Mouse (Mus musculus) hindbrain, embryonic 10.5 days (tissue): Measurements from ENCODE around the gene Oxct1. TPM values are rescaled to one million over a fixed set of nuclear protein-coding genes. Genes with fewer than 3 reads are reported as not detected.

Experiments used
- DNase-seq: peaks from one replicate; pipeline ENCODE4 v3.0.0-alpha.2; 2017; ENCODE audit warnings: low spot score
- H3K27ac ChIP-seq: fragments of 300-500 bp; sonication (generic); 2 replicates; pipeline ENCODE4 v1.5.1; 2016; ENCODE audit warnings: mild to moderate bottlenecking, moderate library complexity
- H3K27me3 ChIP-seq: fragments of 300-500 bp; sonication (generic); 2 replicates; pipeline ENCODE4 v1.6.1; 2016; ENCODE audit warnings: mild to moderate bottlenecking; ENCODE audit not compliant: poor library complexity, insufficient read depth, severe bottlenecking
- H3K36me3 ChIP-seq: fragments of 300-500 bp; sonication (generic); 2 replicates; pipeline ENCODE4 v1.6.1; 2016; ENCODE audit warnings: mild to moderate bottlenecking, moderate library complexity
- H3K4me1 ChIP-seq: fragments of 300-500 bp; sonication (generic); replicated peaks from 2 replicates; pipeline ENCODE4 v1.6.1; 2016; ENCODE audit warnings: mild to moderate bottlenecking
- H3K4me3 ChIP-seq: fragments of 300-500 bp; sonication (generic); 2 replicates; pipeline ENCODE4 v1.5.1; 2016; ENCODE audit warnings: mild to moderate bottlenecking, moderate library complexity
- H3K9me3 ChIP-seq: fragments of 300-500 bp; sonication (generic); 2 replicates; pipeline ENCODE4 v1.6.1; 2016; ENCODE audit warnings: mild to moderate bottlenecking, moderate library complexity
- WGBS: fragments of 180-500 bp; shearing (Covaris S2); methylation state at CpG from one replicate; pipeline ENCODE4 v1.1.7; 2016; 5-methylcytosine and 5-hydroxymethylcytosine counted together
- polyA plus RNA-seq: library from polyadenylated mRNA; unstranded; fragments of >200 nt; fragmentation: Nextera tagmentation; extraction: Ambion mirVana; gene quantifications from 2 replicates; pipeline ENCODE4 v1.2.1, GENCODE M21; 2016

Oxct1 gene
- polyA plus RNA-seq, 1 experiment from 2014 or later: 114 TPM

DNA sequence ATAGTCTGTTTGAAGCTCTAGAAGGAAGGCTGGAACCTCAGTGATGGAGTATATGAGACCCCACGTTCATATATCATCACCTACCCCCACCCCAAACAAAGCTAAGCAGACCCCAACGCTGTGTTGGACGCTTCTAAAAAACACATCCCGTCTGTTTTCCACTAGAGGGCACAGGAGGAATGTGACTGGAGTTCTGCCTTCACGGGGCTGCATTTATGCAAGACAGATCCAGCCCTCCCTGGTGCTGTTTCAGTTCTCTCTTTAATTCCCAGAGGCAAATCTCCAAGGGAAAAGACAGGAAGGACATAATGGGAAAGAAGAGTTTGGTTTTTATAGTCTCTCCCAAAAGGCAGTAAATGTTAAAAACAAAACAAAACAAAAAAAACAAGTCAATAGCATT, 30.4 kb downstream of the Oxct1 start:
- H3K27me3 ChIP-seq: no peaks in the 10 kb centered on the region
- 25% methylated on average over 5 of the region's 5 CpGs for WGBS
- H3K4me3 ChIP-seq: no peak overlapping the region
- no peak for DNase-seq
- peaks cover 47% of the 10 kb centered on the region for H3K36me3 ChIP-seq
- no peak overlapping the region for H3K27ac ChIP-seq
- H3K9me3 ChIP-seq: no peaks in the 10 kb centered on the region
- no peaks in the 10 kb centered on the region for H3K4me1 ChIP-seq

- Histone ChIP-seq H3K27ac (no peak overlapping the region), H3K4me1 (no peaks in the 10 kb centered on the region), H3K9me3 (no peaks in the 10 kb centered on the region), H3K4me3 (no peak overlapping the region), H3K27me3 (no peaks in the 10 kb centered on the region), H3K36me3 (peaks cover 26% of the 10 kb centered on the region)
- 88% methylated on average over 5 of the region's 5 CpGs for WGBS
- DNase-seq: no peak
Measured at GRCm38 (mm10) chr15:4063574-4063973, 37.4 kb downstream of the Oxct1 start.

DNA sequence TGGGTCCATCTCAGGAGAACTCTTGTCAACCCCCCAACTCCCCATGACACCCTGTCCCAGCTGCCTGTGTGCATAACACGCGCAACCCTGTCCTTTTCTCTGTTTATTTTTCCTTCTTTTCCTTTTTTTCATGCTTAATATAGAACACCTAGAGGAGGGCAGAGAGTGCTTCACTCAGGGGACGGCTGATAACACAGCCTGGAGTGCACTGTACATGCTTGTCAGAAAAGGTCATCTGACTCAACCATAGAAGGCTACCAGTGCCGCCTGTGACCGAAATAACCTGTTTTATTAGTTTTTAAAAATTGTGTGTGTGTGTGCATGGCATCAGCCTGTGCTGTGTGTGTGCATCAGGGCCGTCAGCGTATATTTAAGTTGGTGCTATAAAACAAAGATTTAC, 37.8 kb downstream of the Oxct1 start:
- Histone ChIP-seq H3K4me1 (no peaks in the 10 kb centered on the region), H3K36me3 (peaks cover 25% of the 10 kb centered on the region), H3K9me3 (no peaks in the 10 kb centered on the region), H3K4me3 (no peak overlapping the region), H3K27me3 (no peaks in the 10 kb centered on the region), H3K27ac (no peak overlapping the region)
- WGBS: 92% methylated on average over 7 of the region's 7 CpGs
- no peak for DNase-seq

DNA sequence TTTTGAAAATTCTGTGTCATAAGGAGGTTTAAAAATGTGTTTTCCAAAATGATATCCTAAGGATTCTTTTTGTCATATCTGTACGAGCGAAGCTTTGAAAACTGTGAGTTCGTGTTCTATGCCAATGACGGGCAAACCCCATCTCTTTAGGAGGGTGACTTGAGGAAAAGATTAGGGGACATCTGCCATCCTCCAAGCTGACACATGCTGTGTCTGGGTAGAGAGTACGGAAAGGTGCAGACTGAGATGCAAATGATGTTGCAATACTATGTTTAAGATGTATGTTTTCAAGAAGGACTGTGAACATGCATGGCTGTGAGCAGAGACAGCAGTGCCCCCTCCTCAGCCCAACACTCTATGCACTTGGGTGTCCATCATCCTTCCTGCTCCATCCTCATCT, 38.5 kb downstream of the Oxct1 start:
- Histone ChIP-seq H3K36me3 (peaks cover 21% of the 10 kb centered on the region), H3K9me3 (no peaks in the 10 kb centered on the region), H3K27me3 (no peaks in the 10 kb centered on the region), H3K4me3 (no peak overlapping the region), H3K4me1 (no peaks in the 10 kb centered on the region), H3K27ac (no peak overlapping the region)
- no peak for DNase-seq
- WGBS: 93% methylated on average over 5 of the region's 5 CpGs

GRCm38 (mm10) chr15:4067273-4067990, 41.2 kb downstream of the Oxct1 start:
- Histone ChIP-seq H3K36me3 (peaks cover 3% of the 10 kb centered on the region; the same call in 1 of the 2 replicates), H3K27ac (no peak overlapping the region), H3K9me3 (no peaks in the 10 kb centered on the region), H3K27me3 (no peaks in the 10 kb centered on the region), H3K4me1 (no peaks in the 10 kb centered on the region), H3K4me3 (no peak overlapping the region)
- DNase-seq: no peak
- WGBS: 82% methylated on average over 5 of the region's 5 CpGs

- DNase-seq: no peak
- Histone ChIP-seq H3K4me3 (no peak overlapping the region), H3K27ac (no peak overlapping the region), H3K4me1 (no peaks in the 10 kb centered on the region), H3K9me3 (no peaks in the 10 kb centered on the region), H3K27me3 (no peaks in the 10 kb centered on the region), H3K36me3 (peaks cover 16% of the 10 kb centered on the region; the same call in 1 of the 2 replicates)
- 94% methylated on average over 4 of the region's 4 CpGs for WGBS
Measured at GRCm38 (mm10) chr15:4077978-4078377, 51.8 kb downstream of the Oxct1 start.

GRCm38 (mm10) chr15:4078785-4079184, 52.6 kb downstream of the Oxct1 start:
- 94% methylated on average over 5 of the region's 5 CpGs for WGBS

DNA sequence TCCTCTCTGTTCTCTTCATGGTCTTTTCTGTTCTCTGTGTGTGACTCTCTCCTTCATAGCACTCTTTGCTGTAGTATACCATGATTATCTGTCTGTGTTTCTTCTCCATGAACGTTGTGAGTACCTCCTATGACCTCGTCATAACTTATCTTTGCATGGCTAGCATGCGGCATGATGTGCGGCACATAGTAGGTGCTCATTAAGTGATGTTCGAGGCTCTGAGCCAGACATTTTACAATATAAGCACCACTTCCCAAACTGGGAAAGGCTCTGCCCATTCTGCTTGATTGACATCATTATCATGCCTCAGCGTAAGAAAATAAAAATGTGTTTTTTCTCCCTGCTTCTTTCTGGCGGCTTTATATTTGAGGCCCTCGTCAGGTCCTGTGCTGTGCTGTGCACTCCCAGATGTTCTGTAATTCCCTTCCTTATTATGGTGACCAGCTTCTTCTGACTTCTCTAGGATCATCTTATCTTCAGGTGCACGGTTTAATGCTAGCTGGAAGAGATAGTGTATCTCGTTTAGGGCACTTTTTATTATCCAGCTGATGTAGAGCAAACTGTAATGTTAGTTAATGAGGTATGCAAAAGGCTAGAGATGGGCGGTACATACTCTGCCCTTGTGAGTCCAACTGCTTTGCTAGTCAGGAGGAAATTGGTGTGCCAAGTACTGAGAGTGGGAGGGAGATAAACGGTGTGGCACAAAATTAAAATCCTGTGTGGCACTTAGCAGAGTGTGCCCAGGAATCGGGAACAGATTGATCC, 53.4 kb downstream of the Oxct1 start:
- Histone ChIP-seq H3K4me3 (no peak overlapping the region), H3K4me1 (no peaks in the 10 kb centered on the region), H3K27me3 (no peaks in the 10 kb centered on the region), H3K36me3 (peaks cover 8% of the 10 kb centered on the region; the same call in 1 of the 2 replicates), H3K9me3 (no peaks in the 10 kb centered on the region), H3K27ac (no peak overlapping the region)
- DNase-seq: no peak
- WGBS: 92% methylated on average over 13 of the region's 13 CpGs

More at GRCm38 (mm10) chr15:4078785-4079184, 52.6 kb downstream of the Oxct1 start:
- no peaks in the 10 kb centered on the region for H3K9me3 ChIP-seq
- H3K27me3 ChIP-seq: no peaks in the 10 kb centered on the region
- H3K4me1 ChIP-seq: no peaks in the 10 kb centered on the region
- H3K4me3 ChIP-seq: no peak overlapping the region
- H3K36me3 ChIP-seq: peaks cover 10% of the 10 kb centered on the region; the same call in 1 of the 2 replicates
- no peak for DNase-seq
- no peak overlapping the region for H3K27ac ChIP-seq

DNA sequence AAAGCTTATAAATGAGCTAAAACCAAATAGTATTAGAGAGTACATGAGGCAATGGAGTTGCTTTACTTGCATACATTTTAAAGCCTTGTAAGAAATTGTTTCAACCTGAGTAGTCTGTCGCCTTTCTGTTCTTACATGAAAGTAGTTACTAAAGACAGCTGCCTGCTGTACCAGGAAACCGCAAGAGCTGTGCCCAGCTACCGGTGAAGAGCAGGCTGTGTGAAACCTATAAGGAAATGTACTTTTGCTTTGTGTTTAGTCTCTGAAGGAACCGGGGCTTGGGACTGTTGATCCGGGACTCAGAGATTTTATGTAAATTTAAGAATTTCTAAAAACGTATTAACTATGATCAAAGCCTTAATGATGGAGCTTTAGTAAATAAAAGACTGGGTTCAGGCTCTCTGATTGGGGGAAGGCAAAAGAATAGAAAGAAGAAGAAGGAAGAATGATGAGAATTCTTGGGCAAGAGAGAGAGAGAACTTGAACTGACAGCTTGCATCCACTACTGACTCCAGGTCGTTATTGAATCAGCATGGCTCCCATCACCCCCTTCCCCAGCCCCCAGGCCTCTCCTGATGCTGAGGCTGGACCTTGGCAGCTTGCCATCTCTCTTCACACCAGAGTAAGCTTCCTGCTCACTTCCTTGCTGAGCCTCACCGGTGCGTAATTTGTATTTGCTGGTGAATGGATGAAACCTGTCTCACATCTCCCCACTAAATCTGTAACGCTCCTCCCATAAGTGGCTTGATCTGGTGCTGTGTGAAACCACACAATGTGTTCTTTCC, 59.6 kb downstream of the Oxct1 start:
- H3K36me3 ChIP-seq: no peaks in the 10 kb centered on the region
- no peak for DNase-seq
- H3K4me3 ChIP-seq: no peak overlapping the region
- H3K27me3 ChIP-seq: no peaks in the 10 kb centered on the region
- no peaks in the 10 kb centered on the region for H3K9me3 ChIP-seq
- no peak overlapping the region for H3K27ac ChIP-seq
- 87% methylated on average over 10 of the region's 10 CpGs for WGBS
- no peaks in the 10 kb centered on the region for H3K4me1 ChIP-seq

GRCm38 (mm10) chr15:4087446-4087845, 61.3 kb downstream of the Oxct1 start:
- no peak overlapping the region for H3K27ac ChIP-seq
- no peaks in the 10 kb centered on the region for H3K9me3 ChIP-seq
- H3K27me3 ChIP-seq: no peaks in the 10 kb centered on the region
- peaks cover 13% of the 10 kb centered on the region for H3K36me3 ChIP-seq
- DNase-seq: no peak
- H3K4me1 ChIP-seq: no peaks in the 10 kb centered on the region
- no peak overlapping the region for H3K4me3 ChIP-seq
- WGBS: 78% methylated on average over 4 of the region's 4 CpGs

DNA sequence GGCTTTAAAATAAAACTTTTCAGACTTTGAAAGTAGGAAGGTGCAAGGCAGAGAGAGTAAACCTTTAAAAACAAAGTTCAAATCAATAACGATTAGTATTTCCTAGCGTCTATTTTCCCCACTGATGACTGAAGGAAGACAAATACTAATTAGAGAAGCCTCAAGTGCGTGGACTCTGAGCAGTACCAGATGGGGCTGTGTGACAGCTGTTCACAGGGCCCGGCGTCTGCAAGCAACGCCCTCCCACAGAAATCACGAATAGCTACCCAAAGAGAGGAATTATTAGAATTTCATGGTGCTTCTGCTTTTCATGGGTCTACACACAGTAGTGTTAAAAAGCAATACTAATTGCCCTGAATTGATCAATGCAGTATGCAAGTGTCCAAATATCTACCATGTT, 61.7 kb downstream of the Oxct1 start:
- peak; percentile 5 for DNase-seq
- Histone ChIP-seq H3K27ac (no peak overlapping the region), H3K9me3 (no peaks in the 10 kb centered on the region)

GRCm38 (mm10) chr15:4090601-4091000, 64.4 kb downstream of the Oxct1 start:
- H3K36me3 ChIP-seq: peaks cover 20% of the 10 kb centered on the region
- no peaks in the 10 kb centered on the region for H3K4me1 ChIP-seq
- H3K27me3 ChIP-seq: no peaks in the 10 kb centered on the region
- WGBS: 84% methylated on average over 3 of the region's 3 CpGs
- no peak overlapping the region for H3K4me3 ChIP-seq
- DNase-seq: no peak
- H3K9me3 ChIP-seq: no peaks in the 10 kb centered on the region
- H3K27ac ChIP-seq: no peak overlapping the region

More for the DNA sequence above, 61.7 kb downstream of the Oxct1 start:
- Histone ChIP-seq H3K4me3 (no peak overlapping the region), H3K27me3 (no peaks in the 10 kb centered on the region), H3K36me3 (peaks cover 17% of the 10 kb centered on the region), H3K4me1 (no peaks in the 10 kb centered on the region)
- 61% methylated on average over 7 of the region's 7 CpGs for WGBS

DNA sequence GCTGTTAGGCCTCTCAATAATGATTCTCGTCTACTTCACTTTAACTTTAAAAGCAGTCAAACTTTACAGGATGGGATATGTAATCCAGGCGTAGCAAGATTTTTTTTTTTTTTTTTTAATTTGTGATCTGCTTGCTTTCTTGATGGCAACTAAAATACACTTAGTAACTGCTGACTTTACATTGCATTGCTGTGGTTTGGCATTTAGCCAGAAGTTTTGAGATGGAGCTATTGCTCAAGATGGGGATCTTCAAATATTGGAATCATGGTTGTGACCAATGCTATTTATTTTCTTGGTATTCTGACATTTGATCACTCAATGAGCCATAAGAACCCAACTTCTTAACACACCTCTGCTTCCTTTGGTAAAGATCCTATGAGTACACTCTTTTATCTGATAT, 66.4 kb downstream of the Oxct1 start:
- no peak for DNase-seq
- Histone ChIP-seq H3K4me1 (no peaks in the 10 kb centered on the region), H3K9me3 (no peaks in the 10 kb centered on the region), H3K27ac (no peak overlapping the region), H3K4me3 (no peak overlapping the region), H3K27me3 (no peaks in the 10 kb centered on the region), H3K36me3 (peaks cover 24% of the 10 kb centered on the region)
- 91% methylated on average over 2 of the region's 2 CpGs for WGBS
